Mouse (Mus musculus): ENCODE results near the gene Lnpk. TPM values are rescaled to one million over a fixed set of nuclear protein-coding genes. Genes with fewer than 3 reads are reported as not detected.

Gene Lnpk
- polyA plus RNA-seq, 1 experiment from 2014 or later, result 56.4 TPM

Other genes starting within 250 kb of the Lnpk start
- 0.36 and 0.55 TPM in 2 replicates for gene Evx2, start 80.1 kb upstream of the Lnpk start, polyA plus RNA-seq (2014; fragmentation: Nextera tagmentation; extraction: Ambion mirVana)
- gene Hoxd13, start 88.9 kb upstream of the Lnpk start, polyA plus RNA-seq (2014; fragmentation: Nextera tagmentation; extraction: Ambion mirVana), result not detected in 2 replicates
- not detected in 2 replicates for gene Hoxd12, start 95.6 kb upstream of the Lnpk start, polyA plus RNA-seq (2014; fragmentation: Nextera tagmentation; extraction: Ambion mirVana)
- 0.09 TPM in 1 of 2 replicates, not detected in the other for gene Hoxd11, start 100.1 kb upstream of the Lnpk start, polyA plus RNA-seq (2014; fragmentation: Nextera tagmentation; extraction: Ambion mirVana)
- gene Hoxd10, start 112.5 kb upstream of the Lnpk start, polyA plus RNA-seq (2014; fragmentation: Nextera tagmentation; extraction: Ambion mirVana), result 55.4 and 90.2 TPM in 2 replicates
- gene Hoxd9, start 118.3 kb upstream of the Lnpk start, polyA plus RNA-seq (2014; fragmentation: Nextera tagmentation; extraction: Ambion mirVana), result 20.9 and 37.4 TPM in 2 replicates
- 19.9 and 23.6 TPM in 2 replicates for gene Hoxd8, start 125.2 kb upstream of the Lnpk start, polyA plus RNA-seq (2014; fragmentation: Nextera tagmentation; extraction: Ambion mirVana)
- 13.5 and 13.9 TPM in 2 replicates for gene Hoxd3, start 132.5 kb upstream of the Lnpk start, polyA plus RNA-seq (2014; fragmentation: Nextera tagmentation; extraction: Ambion mirVana)
- 4.7 and 5.5 TPM in 2 replicates for gene Hoxd4, start 132.5 kb upstream of the Lnpk start, polyA plus RNA-seq (2014; fragmentation: Nextera tagmentation; extraction: Ambion mirVana)
- 1.4 and 2.5 TPM in 2 replicates for gene Gm28230, start 147.3 kb upstream of the Lnpk start, polyA plus RNA-seq (2014; fragmentation: Nextera tagmentation; extraction: Ambion mirVana)
- 0.32 and 4.6 TPM in 2 replicates for gene Hoxd1, start 183.5 kb upstream of the Lnpk start, polyA plus RNA-seq (2014; fragmentation: Nextera tagmentation; extraction: Ambion mirVana)
- 163 and 177 TPM in 2 replicates for gene Mtx2, start 246.4 kb upstream of the Lnpk start, polyA plus RNA-seq (2014; fragmentation: Nextera tagmentation; extraction: Ambion mirVana)

Data from neural tube, embryonic 14.5 days (tissue).